Comparison of ENCODE assay signal across 6 mouse cellular contexts in the genomic region with DNA sequence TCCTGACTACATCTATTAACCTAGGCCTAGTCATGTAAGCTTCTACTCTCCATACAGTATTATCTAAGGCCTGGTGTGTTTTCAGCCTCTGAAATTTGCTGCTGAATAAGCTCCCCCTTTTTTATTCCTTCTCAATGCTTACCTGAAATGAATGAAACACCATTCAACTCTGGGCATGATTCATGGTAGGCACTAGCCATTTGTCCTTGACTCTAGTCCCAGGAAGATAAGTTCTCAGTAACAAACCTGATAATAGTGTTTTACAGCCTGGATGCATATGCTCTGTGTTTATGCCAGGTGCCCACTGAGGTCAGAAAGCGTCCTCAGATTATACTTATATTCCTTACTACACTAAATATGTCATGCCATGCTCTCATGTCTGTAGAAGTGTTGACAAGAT.
DNase-seq lines count a peak whose midpoint lies in the region; TF ChIP-seq lines count a peak whose summit lies in the region.
"Not testable (repeated sequence)": the region's sequence is repeated elsewhere in the genome, so short reads cannot be mapped to it uniquely, and the experiment has no call there.

No protein-coding gene starts in this region.

- H3K9me3 ChIP-seq in E14TG2a.4 (ENCODE audit: low read length) (peaks cover 25% of the 10 kb centered on the region), ES-Bruce4 (replicated peaks; ENCODE audit: control insufficient read depth, insufficient read depth, low read length, poor library complexity, severe bottlenecking) (peaks cover 21% of the 10 kb centered on the region)

- not testable (repeated sequence) for H3K79me2 ChIP-seq in myocyte (ENCODE audit: control insufficient read depth, insufficient read depth)

- TF ChIP-seq EP300 in ES-Bruce4 (IDR thresholded peaks at IDR 0.05; ENCODE audit: insufficient read depth, low read depth, low read length), result not testable (repeated sequence)

- H3K36me3 ChIP-seq in E14TG2a.4 (ENCODE audit: insufficient read depth, low read length), result peaks cover 18% of the 10 kb centered on the region
- peaks cover 15% of the 10 kb centered on the region for H3K36me3 ChIP-seq in ES-Bruce4 (ENCODE audit: control insufficient read depth, insufficient read depth, low read length, poor library complexity, severe bottlenecking)
- H3K36me3 ChIP-seq in myocyte (ENCODE audit: control insufficient read depth, insufficient read depth), result not testable (repeated sequence)

- H3K4me3 ChIP-seq in E14TG2a.4 (replicated peaks; ENCODE audit: low read length) (peak overlapping the region; percentile 65; the same call in 1 of the 2 replicates), myocyte (peak overlapping the region; percentile 17)
- not testable (repeated sequence) for H3K4me3 ChIP-seq in ES-Bruce4 (ENCODE audit: low read depth, low read length)

- H3K4me2 ChIP-seq in myocyte (ENCODE audit: low read depth), result not testable (repeated sequence)

- H3K27me3 ChIP-seq in E14TG2a.4 (ENCODE audit: insufficient read depth, low read length); ES-Bruce4 (ENCODE audit: control insufficient read depth, insufficient read depth, low read length, poor library complexity, severe bottlenecking); myocyte (ENCODE audit: control insufficient read depth, insufficient read depth, insufficient read length): not testable (repeated sequence)

- not testable (repeated sequence) for H3K4me1 ChIP-seq in E14TG2a.4 (replicated peaks; ENCODE audit: low read depth, low read length); ES-Bruce4 (ENCODE audit: control insufficient read depth, insufficient read depth, low read length)

- not testable (repeated sequence) for H3ac ChIP-seq in myocyte (ENCODE audit: control insufficient read depth, insufficient read length)

- TF ChIP-seq POLR2A in ES-Bruce4 (IDR thresholded peaks at IDR 0.05; ENCODE audit: insufficient read depth, low read length); myocyte (IDR thresholded peaks at IDR 0.05; ENCODE audit: insufficient read length, low read depth): not testable (repeated sequence)

- 0 out of 2 replicates have a peak overlapping the region, but pooled peaks have one; percentile 48 for H3K9ac ChIP-seq in ES-Bruce4 (ENCODE audit: low read depth, poor library complexity, severe bottlenecking)

- not testable (repeated sequence) for TF ChIP-seq CTCF in E14TG2a.4 (conservative IDR thresholded peaks at IDR 0.05; ENCODE audit: low read length); ES-Bruce4 (IDR thresholded peaks at IDR 0.05; ENCODE audit: low read depth, low read length)

- DNase-seq in R1 (ENCODE audit: low read depth, low spot score), result peak; percentile 50
- DNase-seq in adrenal gland, adult 2 months, result peak; percentile 3
- peak; percentile 62 for DNase-seq in heart, adult 11 months

- H3K27ac ChIP-seq in ES-Bruce4 (ENCODE audit: insufficient read depth, low read length), result not testable (repeated sequence)

Comparison
In these comparisons a context has a peak if more than half of its experiments do, and no peak if none do; other contexts are left out.
1. DNase-seq: peak in every context shown above with its lines; median percentile 62 in heart, adult 11 months; 50 in R1; 3 in adrenal gland, adult 2 months.